Comparison of ENCODE assay signal across 8 mouse cellular contexts in the genomic region with DNA sequence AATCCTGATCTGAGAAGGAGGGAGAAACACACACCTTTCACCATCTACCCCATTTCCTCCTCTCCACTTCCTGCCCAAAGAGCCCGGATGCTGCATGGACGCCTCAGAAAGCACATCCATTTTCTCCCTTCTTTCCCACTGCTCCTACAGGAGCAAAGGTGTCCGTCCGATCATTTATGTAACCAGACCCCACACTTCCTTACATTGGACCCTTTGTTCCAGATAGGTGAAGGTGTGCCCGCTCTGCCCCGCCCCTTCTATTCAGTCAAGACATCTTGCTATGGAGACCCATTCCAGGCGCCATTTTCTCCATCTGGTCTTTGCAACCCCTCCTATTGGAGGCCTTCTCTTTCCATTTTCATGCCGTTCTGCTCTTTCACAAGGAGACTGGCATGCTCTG. TPM values are rescaled to one million over a fixed set of nuclear protein-coding genes. Genes with fewer than 3 reads are reported as not detected.
DNase-seq lines count a peak whose midpoint lies in the region; ATAC-seq and TF ChIP-seq lines count a peak whose summit lies in the region.

No protein-coding gene starts in this region.

- H3K4me3 ChIP-seq in kidney, embryonic 15.5 days (replicated peaks) = peak overlapping the region; percentile 66
- peak overlapping the region; percentile 30 for H3K4me3 ChIP-seq in cortical plate, adult 2 months (ENCODE audit: insufficient read depth, low read length)
- H3K4me3 ChIP-seq in intestine, embryonic 15.5 days (replicated peaks) = peak overlapping the region; percentile 58
- H3K4me3 ChIP-seq in neural tube, embryonic 13.5 days = peak overlapping the region; percentile 70

- peak overlapping the region; percentile 75 for H3K9ac ChIP-seq in kidney, embryonic 15.5 days
- H3K9ac ChIP-seq in intestine, embryonic 15.5 days = peak overlapping the region; percentile 69
- H3K9ac ChIP-seq in neural tube, embryonic 13.5 days = peak overlapping the region; percentile 84

- H3K27ac ChIP-seq in kidney, embryonic 15.5 days = peak overlapping the region; percentile 86
- H3K27ac ChIP-seq in cortical plate, adult 2 months (ENCODE audit: insufficient read depth, low read length) = no peak overlapping the region
- peak overlapping the region; percentile 81 for H3K27ac ChIP-seq in intestine, embryonic 15.5 days
- H3K27ac ChIP-seq in neural tube, embryonic 13.5 days (replicated peaks) = peak overlapping the region; percentile 89

- no peak for TF ChIP-seq CTCF in cortical plate, adult 2 months (IDR thresholded peaks at IDR 0.05; ENCODE audit: extremely low read depth, insufficient read depth, low read length)

- no peak for TF ChIP-seq POLR2A in cortical plate, adult 2 months (IDR thresholded peaks at IDR 0.05; ENCODE audit: extremely low read depth, insufficient read depth, low read length)

- peak overlapping the region; percentile 60 for H3K4me2 ChIP-seq in kidney, embryonic 15.5 days
- H3K4me2 ChIP-seq in intestine, embryonic 15.5 days (replicated peaks) = peak overlapping the region; percentile 47
- H3K4me2 ChIP-seq in neural tube, embryonic 13.5 days = peak overlapping the region; percentile 58

- peaks cover 63% of the 10 kb centered on the region for H3K4me1 ChIP-seq in kidney, embryonic 15.5 days
- no peaks in the 10 kb centered on the region for H3K4me1 ChIP-seq in cortical plate, adult 2 months (ENCODE audit: control insufficient read depth, insufficient read depth, low read length)
- H3K4me1 ChIP-seq in intestine, embryonic 15.5 days (replicated peaks) = peaks cover 17% of the 10 kb centered on the region
- peaks cover 73% of the 10 kb centered on the region for H3K4me1 ChIP-seq in neural tube, embryonic 13.5 days (replicated peaks)

- peaks cover 32% of the 10 kb centered on the region for H3K27me3 ChIP-seq in kidney, embryonic 15.5 days
- H3K27me3 ChIP-seq in intestine, embryonic 15.5 days (replicated peaks) = peaks cover 18% of the 10 kb centered on the region
- peaks cover 30% of the 10 kb centered on the region for H3K27me3 ChIP-seq in neural tube, embryonic 13.5 days

- H3K9me3 ChIP-seq in kidney, embryonic 15.5 days (replicated peaks) = peaks cover 46% of the 10 kb centered on the region
- peaks cover 19% of the 10 kb centered on the region; the same call in 1 of the 2 replicates for H3K9me3 ChIP-seq in intestine, embryonic 15.5 days
- H3K9me3 ChIP-seq in neural tube, embryonic 13.5 days = peaks cover 52% of the 10 kb centered on the region

- DNase-seq in kidney, postnatal 36 days = no peak
- DNase-seq in frontal cortex, postnatal 36 days (ENCODE audit: low spot score in 2 of 2) = no peak
- no peak for DNase-seq in adrenal gland, postnatal 25 days
- DNase-seq in thymus, postnatal 25 days = no peak

- peaks cover 12% of the 10 kb centered on the region for H3K36me3 ChIP-seq in kidney, embryonic 15.5 days
- peaks cover 10% of the 10 kb centered on the region for H3K36me3 ChIP-seq in intestine, embryonic 15.5 days
- peaks cover 12% of the 10 kb centered on the region; the same call in 1 of the 2 replicates for H3K36me3 ChIP-seq in neural tube, embryonic 13.5 days

- 53% methylated on average over 8 of the region's 8 CpGs for WGBS in kidney, embryonic 15.5 days
- 51% methylated on average over 8 of the region's 8 CpGs for WGBS in intestine, embryonic 15.5 days
- 47% methylated on average over 8 of the region's 8 CpGs for WGBS in neural tube, embryonic 13.5 days

- ATAC-seq in kidney, embryonic 15.5 days (replicated peaks; ENCODE audit: low FRiP score) = no peak
- no peak for ATAC-seq in intestine, embryonic 15.5 days
- ATAC-seq in neural tube, embryonic 13.5 days (ENCODE audit: low read depth) = peak; percentile 32; the same call in 1 of the 2 replicates

RNA-seq across cellular contexts. Expression of a gene that starts 10.3 kb away (rescaled TPM):
- 1,546 and 1,642 TPM in 2 replicates for polyA plus RNA-seq in kidney, embryonic 15.5 days (2015; fragmentation: Nextera tagmentation; extraction: Ambion mirVana)
- 2,122 and 2,206 TPM in 2 replicates for polyA plus RNA-seq in cortical plate, adult 2 months (2012; rRNA removed)
- polyA plus RNA-seq in intestine, embryonic 15.5 days (2015; fragmentation: Nextera tagmentation; extraction: Ambion mirVana) = 1,496 and 1,641 TPM in 2 replicates
- 1,617 and 1,631 TPM in 2 replicates for polyA plus RNA-seq in neural tube, embryonic 13.5 days (2015; fragmentation: Nextera tagmentation; extraction: Ambion mirVana)
- total RNA-seq in adrenal gland, postnatal 25 days (2021) = 2,468 and 2,497 TPM in 2 replicates

RNA-seq across cellular contexts. Expression of a gene that starts 52.1 kb away (rescaled TPM):
- 13.1 and 15.7 TPM in 2 replicates for polyA plus RNA-seq in kidney, embryonic 15.5 days (2015; fragmentation: Nextera tagmentation; extraction: Ambion mirVana)
- polyA plus RNA-seq in cortical plate, adult 2 months (2012; rRNA removed) = 0.06 TPM in 1 of 2 replicates, not detected in the other
- 29.6 and 40.8 TPM in 2 replicates for polyA plus RNA-seq in intestine, embryonic 15.5 days (2015; fragmentation: Nextera tagmentation; extraction: Ambion mirVana)
- 14.3 and 28.0 TPM in 2 replicates for polyA plus RNA-seq in neural tube, embryonic 13.5 days (2015; fragmentation: Nextera tagmentation; extraction: Ambion mirVana)
- 2.1 and 2.4 TPM in 2 replicates for total RNA-seq in adrenal gland, postnatal 25 days (2021)

Comparison
In these comparisons a context has a peak if more than half of its experiments do, and no peak if none do; other contexts are left out.
1. RNA of a gene that starts 52.1 kb away (polyA plus RNA-seq): 29.6 to 40.8 TPM in intestine, embryonic 15.5 days, 13.1 to 15.7 TPM in kidney, embryonic 15.5 days and 14.3 to 28.0 TPM in neural tube, embryonic 13.5 days; 0.06 TPM in cortical plate, adult 2 months; every median in the first group is over 10 times any median in the second.
2. Peak in every context shown above with its lines, with median percentiles within 50 percentile points of each other: H3K4me2 ChIP-seq, H3K4me3 ChIP-seq and H3K9ac ChIP-seq.